Mouse (Mus musculus): Measurements from ENCODE around the gene Icmt. TPM values are rescaled to one million over a fixed set of nuclear protein-coding genes. Genes with fewer than 3 reads are reported as not detected.

Gene Icmt
- total RNA-seq, 2 experiments from 2014 or later = 16.5 to 16.8 TPM

GRCm38 (mm10) chr4:152302012-152302411 is 5.0 kb downstream of the Icmt start:
- no peak for DNase-seq

GRCm38 (mm10) chr4:152303172-152303571 is 6.1 kb downstream of the Icmt start:
- DNase-seq = no peak

- DNase-seq = no peak
Observed at GRCm38 (mm10) chr4:152304685-152305084, 7.7 kb downstream of the Icmt start.

- no peak for DNase-seq
Observed at GRCm38 (mm10) chr4:152305991-152306390, 9.0 kb downstream of the Icmt start.

- DNase-seq = no peak
Observed at GRCm38 (mm10) chr4:152307542-152307941, 10.5 kb downstream of the Icmt start.

- DNase-seq = no peak
Observed at GRCm38 (mm10) chr4:152312186-152312585, 15.2 kb downstream of the Icmt start.

GRCm38 (mm10) chr4:152313211-152313632 is 16.2 kb downstream of the Icmt start:
- no peak for DNase-seq

- no peak for DNase-seq
Observed at GRCm38 (mm10) chr4:152313934-152314333, 16.9 kb downstream of the Icmt start.

GRCm38 (mm10) chr4:152315498-152316213 is 18.6 kb downstream of the Icmt start:
- no peak for DNase-seq

- no peak for DNase-seq
Observed at GRCm38 (mm10) chr4:152317631-152318033, 20.6 kb downstream of the Icmt start.

- DNase-seq = no peak
Observed at GRCm38 (mm10) chr4:152318517-152319234, 21.6 kb downstream of the Icmt start, which contains the start of gene Rnf207. Gene Rnf207, minus strand, starts transcription at chr4:152318993.

GRCm38 (mm10) chr4:152321464-152321863 is 24.4 kb downstream of the Icmt start:
- DNase-seq = no peak

- no peak for DNase-seq
Observed at GRCm38 (mm10) chr4:152324641-152325562, 27.9 kb downstream of the Icmt start.

GRCm38 (mm10) chr4:152325574-152326411 is 28.8 kb downstream of the Icmt start, which contains the start of gene Rpl22:
Gene Rpl22, plus strand, starts transcription at chr4:152325742.
- peak; percentile 94 for DNase-seq

GRCm38 (mm10) chr4:152326543-152326942 is 29.5 kb downstream of the Icmt start:
- DNase-seq = no peak

- DNase-seq = no peak
Observed at GRCm38 (mm10) chr4:152328691-152329090, 31.7 kb downstream of the Icmt start.

- peak; percentile 46 for DNase-seq
Observed at GRCm38 (mm10) chr4:152332952-152333351, 35.9 kb downstream of the Icmt start.

GRCm38 (mm10) chr4:152333587-152333986 is 36.6 kb downstream of the Icmt start:
- no peak for DNase-seq

GRCm38 (mm10) chr4:152337772-152338171 is 40.7 kb downstream of the Icmt start:
- DNase-seq = no peak

GRCm38 (mm10) chr4:152338419-152339292 is 41.6 kb downstream of the Icmt start, which contains the start of gene Chd5:
Gene Chd5, plus strand, starts transcription at chr4:152338651.
- no peak for DNase-seq

Data from gastrocnemius, postnatal 25 days (tissue).